Mouse (Mus musculus): ENCODE measurements around the gene Skiv2l.
"Not testable (repeated sequence)": the region's sequence is repeated elsewhere in the genome, so short reads cannot be mapped to it uniquely, and the experiment has no call there.

The Skiv2l gene

GRCm38 (mm10) chr17:34810411-34810810 lies 39.6 kb downstream of the Skiv2l start:
- DNase-seq = not testable (repeated sequence)

- no peak for DNase-seq
These were observed 41.3 kb downstream of the Skiv2l start for GRCm38 (mm10) chr17:34808599-34809205.

DNA sequence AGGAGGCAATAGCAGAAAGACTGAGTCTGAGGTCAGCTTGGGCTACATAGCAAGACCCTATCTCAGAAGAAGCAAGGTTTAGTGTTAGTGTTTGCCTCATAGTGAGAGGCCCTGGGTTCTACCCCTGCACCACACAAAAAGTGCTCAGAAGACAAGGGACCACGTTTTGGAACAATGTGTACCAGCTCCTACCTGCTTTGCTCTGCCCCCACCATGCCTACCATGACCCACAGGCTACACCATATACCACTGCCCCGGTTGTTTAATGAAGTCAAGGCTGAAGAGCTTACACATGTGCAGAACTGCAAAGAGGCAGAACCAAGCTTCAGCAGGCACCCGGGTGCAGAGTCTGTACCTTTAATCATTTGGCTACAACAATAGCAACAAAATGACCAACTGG lies 42.8 kb downstream of the Skiv2l start:
- DNase-seq = no peak

- DNase-seq = no peak
These were observed 45.0 kb downstream of the Skiv2l start for GRCm38 (mm10) chr17:34804871-34805562.

DNA sequence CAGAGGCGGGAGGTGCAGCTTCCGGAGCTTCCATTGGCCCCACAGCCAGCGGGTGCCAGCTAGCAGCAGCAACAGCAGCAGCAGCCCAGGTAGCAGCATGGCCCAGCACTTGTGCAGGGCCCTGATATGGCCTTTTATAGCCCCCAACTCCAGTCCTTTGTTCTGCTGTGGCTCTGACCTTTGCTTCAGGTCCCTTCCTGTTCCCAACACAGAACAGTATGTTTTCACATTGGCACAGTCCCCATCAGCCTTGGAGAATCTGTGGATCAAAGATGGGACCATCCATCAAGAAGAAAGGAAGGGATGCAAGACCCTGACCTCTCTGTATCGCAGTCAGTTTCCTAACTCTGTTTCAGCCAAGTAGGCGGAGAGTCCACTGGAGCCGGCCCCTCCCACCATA lies 45.7 kb downstream of the Skiv2l start, which contains the start of gene Cyp21a1:
Gene Cyp21a1, minus strand, starts transcription at position 261 of the 400 bp plus-strand sequence.
- DNase-seq = not testable (repeated sequence)

DNA sequence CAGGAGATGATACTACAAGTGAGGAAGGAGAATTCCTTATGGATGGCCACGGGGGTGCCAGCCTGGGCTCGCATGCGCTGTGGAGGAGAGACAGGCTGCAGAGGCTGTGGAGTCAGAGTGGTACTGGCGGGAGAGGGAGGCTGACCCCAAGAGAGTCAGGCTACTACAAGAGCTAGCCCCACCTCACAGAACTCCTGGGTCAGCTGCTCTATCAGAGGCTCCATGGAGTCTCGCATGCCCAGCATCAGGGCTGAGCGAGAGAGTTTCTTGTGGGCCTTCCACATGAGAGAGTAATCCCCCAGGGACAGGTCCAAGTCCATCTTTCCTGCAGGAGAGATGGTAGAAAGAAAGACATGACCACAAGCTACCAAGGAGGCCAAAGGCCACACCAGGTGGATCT lies 46.6 kb downstream of the Skiv2l start:
- DNase-seq = not testable (repeated sequence)

GRCm38 (mm10) chr17:34802756-34803155 lies 47.3 kb downstream of the Skiv2l start:
- not testable (repeated sequence) for DNase-seq

- not testable (repeated sequence) for DNase-seq
These were observed 49.2 kb downstream of the Skiv2l start for GRCm38 (mm10) chr17:34800781-34801305.

DNA sequence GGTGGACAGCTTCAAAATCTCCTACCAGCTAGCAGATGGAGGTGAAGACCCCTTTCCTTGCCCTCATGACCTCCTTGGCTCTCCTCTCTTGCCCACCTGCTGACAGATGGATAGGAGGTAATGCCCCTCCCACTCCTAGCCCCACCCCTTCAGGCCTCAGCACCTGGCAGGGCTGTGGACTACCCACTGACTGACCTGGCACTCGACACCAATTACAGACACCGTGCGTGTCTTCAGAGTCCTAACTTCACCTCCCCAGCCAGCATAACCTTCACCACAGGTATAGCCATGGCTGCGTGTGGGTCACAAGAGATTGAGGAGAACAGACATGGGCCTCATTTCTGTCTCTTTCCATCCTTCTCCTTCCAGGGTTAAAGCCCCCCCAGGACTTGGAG lies 50.5 kb downstream of the Skiv2l start:
- no peak for DNase-seq

- DNase-seq = no peak
These were observed 51.0 kb downstream of the Skiv2l start for GRCm38 (mm10) chr17:34798866-34799530.

GRCm38 (mm10) chr17:34798071-34798470 lies 51.9 kb downstream of the Skiv2l start:
- DNase-seq = not testable (repeated sequence)

GRCm38 (mm10) chr17:34797211-34797995 lies 52.6 kb downstream of the Skiv2l start:
- DNase-seq = not testable (repeated sequence)

DNA sequence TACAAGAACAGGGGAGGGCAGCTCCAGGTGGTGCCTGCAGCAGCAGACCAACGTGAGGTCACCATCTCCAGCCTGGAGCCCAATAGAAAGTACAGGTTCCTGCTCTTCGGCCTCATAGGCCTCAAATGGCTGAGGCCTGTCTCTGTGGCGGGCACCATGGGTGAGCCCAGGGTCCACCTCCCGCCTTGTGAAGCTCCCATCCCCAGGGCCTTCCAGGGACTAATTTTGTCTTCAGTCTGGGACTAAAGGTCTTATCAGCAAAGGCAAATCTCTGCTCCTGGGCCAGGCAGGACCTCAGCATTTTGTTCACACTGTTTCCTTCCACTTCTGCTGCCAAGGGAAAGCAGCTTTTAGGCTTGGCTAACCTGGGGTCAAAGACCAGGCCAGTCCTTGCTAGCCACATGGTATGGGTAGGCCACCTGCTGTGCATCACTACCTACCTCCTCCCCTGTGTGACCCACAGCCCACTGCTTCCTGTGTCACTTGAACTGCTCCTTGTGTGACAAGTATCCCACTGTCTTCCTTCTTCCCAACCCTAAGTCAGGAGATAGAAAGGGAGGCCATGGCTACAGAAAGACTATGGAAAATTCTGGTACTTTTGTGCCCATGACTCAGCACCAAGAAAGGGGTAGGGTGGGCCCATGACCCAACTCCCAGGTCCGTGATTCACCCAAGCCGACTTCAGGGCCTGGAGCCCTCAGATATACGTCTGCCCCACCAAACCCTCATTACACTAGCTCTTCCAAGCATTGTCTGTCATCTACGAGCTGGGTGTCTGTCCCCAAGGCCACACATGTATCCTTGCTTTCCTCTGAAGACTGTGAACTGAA lies 53.5 kb downstream of the Skiv2l start:
- no peak for DNase-seq

DNA sequence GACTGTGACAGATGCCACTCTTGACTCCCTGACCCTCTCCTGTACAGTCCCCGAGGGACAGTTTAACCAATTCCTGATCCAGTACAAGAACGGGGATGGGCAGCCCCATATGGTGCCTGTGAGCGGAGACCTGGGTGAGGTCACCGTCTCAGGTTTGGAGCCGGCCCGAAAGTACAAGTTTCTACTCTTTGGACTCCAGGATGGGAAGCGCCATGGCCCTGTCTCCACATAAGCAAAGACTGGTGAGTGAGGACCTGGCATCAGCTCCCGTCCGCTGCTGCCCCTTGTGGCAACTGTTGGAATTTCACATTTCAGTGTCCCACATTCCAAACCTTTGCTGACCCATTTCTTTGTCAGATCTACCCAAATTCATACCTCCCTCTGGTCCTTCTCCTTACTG lies 54.4 kb downstream of the Skiv2l start:
- peak; percentile 25 for DNase-seq

DNA sequence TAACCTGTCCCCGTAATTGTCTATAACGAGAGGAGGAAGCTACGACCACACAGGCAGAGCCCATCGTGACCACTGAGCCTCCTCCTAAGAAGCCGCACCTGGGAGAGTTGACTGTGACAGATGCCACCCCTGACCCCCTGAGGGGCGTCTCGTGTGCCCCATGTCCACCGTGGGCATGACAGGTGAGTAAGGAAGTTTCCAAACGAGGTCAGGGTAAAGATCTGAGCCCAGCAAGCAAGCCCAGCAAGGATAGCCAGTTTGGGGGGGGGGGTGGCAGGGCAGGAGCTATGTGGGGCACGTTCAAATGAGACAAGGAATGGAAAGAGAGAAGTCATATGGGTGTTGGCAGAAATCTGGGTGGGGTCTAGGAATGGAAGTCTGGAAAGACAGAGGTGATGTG lies 55.0 kb downstream of the Skiv2l start:
- no peak for DNase-seq
